Mouse (Mus musculus) megakaryocyte-erythroid progenitor cell, adult 5 weeks (primary cell): Measurements from ENCODE around the gene Shmt1. TPM values are rescaled to one million over a fixed set of nuclear protein-coding genes. Genes with fewer than 3 reads are reported as not detected.

ENCODE experiments used
- polyA plus RNA-seq: library from polyadenylated mRNA; stranded (reverse); fragments of >175 nt; gene quantifications from 2 replicates; pipeline ENCODE4 v1.2.3, GENCODE M21; 2012

Gene Shmt1
- 7.0 TPM in 2 replicates for polyA plus RNA-seq

GRCm38 (mm10) chr11:60811618-60812017, at the start of gene Shmt1:
Gene Shmt1 (minus strand): TSS chr11:60811718.

GRCm38 (mm10) chr11:60830433-60831052, 19.0 kb upstream of the Shmt1 start, which contains the start of gene Dhrs7b:
Gene Dhrs7b (plus strand): TSS chr11:60830631.

GRCm38 (mm10) chr11:60776829-60777740, 34.4 kb downstream of the Shmt1 start, which contains the start of the genes Top3a and Smcr8:
Gene Top3a (minus strand): TSS chr11:60777365.
Gene Smcr8 (plus strand): TSS chr11:60777524.

Other genes starting within 250 kb of the Shmt1 start
- gene Llgl1, start 112.0 kb downstream of the Shmt1 start, polyA plus RNA-seq: 21.9 and 25.6 TPM in 2 replicates
- 166 and 206 TPM in 2 replicates for gene Flii, start 84.5 kb downstream of the Shmt1 start, polyA plus RNA-seq
- 17.2 and 18.6 TPM in 2 replicates for gene Mief2, start 83.3 kb downstream of the Shmt1 start, polyA plus RNA-seq
- 7.5 and 7.8 TPM in 2 replicates for gene Top3a, start 34.4 kb downstream of the Shmt1 start, polyA plus RNA-seq
- gene Smcr8, start 34.2 kb downstream of the Shmt1 start, polyA plus RNA-seq: 1.9 and 2.0 TPM in 2 replicates
- 2.5 and 2.7 TPM in 2 replicates for gene Dhrs7b, start 18.9 kb upstream of the Shmt1 start, polyA plus RNA-seq
- 35.8 and 40.4 TPM in 2 replicates for gene Tmem11, start 67.6 kb upstream of the Shmt1 start, polyA plus RNA-seq
- 4.7 and 5.0 TPM in 2 replicates for gene Natd1, start 103.0 kb upstream of the Shmt1 start, polyA plus RNA-seq
- gene Map2k3, start 120.3 kb upstream of the Shmt1 start, polyA plus RNA-seq: 274 and 275 TPM in 2 replicates
- gene Kcnj12, start 210.8 kb upstream of the Shmt1 start, polyA plus RNA-seq: 0.05 TPM in 1 of 2 replicates, not detected in the other